In the genomic region with DNA sequence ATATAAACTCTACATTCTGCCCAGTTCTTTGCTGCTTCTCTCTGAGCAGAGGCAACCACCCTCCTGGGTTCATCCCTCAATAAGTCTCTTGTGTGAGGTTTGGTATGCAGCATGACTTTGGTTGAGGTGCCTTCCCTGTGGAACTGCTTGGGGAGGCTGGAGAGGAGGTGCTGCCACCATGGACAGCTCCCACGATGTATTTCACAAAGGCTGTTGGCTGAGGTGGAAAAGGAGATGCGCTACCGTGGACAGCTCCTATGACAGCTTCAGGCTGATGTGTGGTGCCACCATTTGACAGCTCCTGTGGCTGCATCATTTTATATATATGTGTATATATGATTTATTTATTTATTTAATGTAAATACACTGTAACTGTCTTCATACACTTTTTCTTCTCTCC, we compare ENCODE assay signal across 12 mouse cellular contexts. TPM values are rescaled to one million over a fixed set of nuclear protein-coding genes. Genes with fewer than 3 reads are reported as not detected.
DNase-seq lines count a peak whose midpoint lies in the region; ATAC-seq lines count a peak whose summit lies in the region.
"Had no signal": no experiment of that assay in that cellular context is flagged by ENCODE, and none has a peak within 500 bp of the region (broad histone marks: within the 10 kb centered on the region; RNA-seq: fewer than 3 reads in every experiment).

No protein-coding gene starts in this region.

- H3K27ac ChIP-seq in forebrain, embryonic 11.5 days (ENCODE audit: low read depth, low read length) = no peak overlapping the region
- H3K27ac ChIP-seq in forebrain, embryonic 13.5 days = no peak overlapping the region
- no peak overlapping the region for H3K27ac ChIP-seq in neural tube, embryonic 15.5 days (replicated peaks)
- H3K27ac ChIP-seq: hindbrain, postnatal 0 days had no signal

- no peaks in the 10 kb centered on the region; the same call in 1 of the 2 replicates for H3K4me1 ChIP-seq in forebrain, embryonic 11.5 days (replicated peaks; ENCODE audit: control insufficient read depth, insufficient read depth, low read length)
- H3K4me1 ChIP-seq in forebrain, embryonic 13.5 days = peaks cover 7% of the 10 kb centered on the region; the same call in 1 of the 2 replicates
- H3K4me1 ChIP-seq in neural tube, embryonic 15.5 days = peaks cover 5% of the 10 kb centered on the region

- H3K4me3 ChIP-seq in forebrain, embryonic 11.5 days (ENCODE audit: low read depth, low read length) = no peak overlapping the region
- H3K4me3 ChIP-seq in forebrain, embryonic 13.5 days = no peak overlapping the region
- H3K4me3 ChIP-seq in neural tube, embryonic 15.5 days (replicated peaks) = no peak overlapping the region

- H3K27me3 ChIP-seq in forebrain, embryonic 11.5 days (ENCODE audit: control insufficient read depth, insufficient read depth, low read length) = peaks cover 8% of the 10 kb centered on the region; the same call in 1 of the 2 replicates
- H3K27me3 ChIP-seq in forebrain, embryonic 13.5 days = peaks cover 8% of the 10 kb centered on the region; the same call in 1 of the 2 replicates
- H3K27me3 ChIP-seq in neural tube, embryonic 15.5 days (replicated peaks) = no peaks in the 10 kb centered on the region

- WGBS in forebrain, embryonic 11.5 days = 25% methylated on average over 3 of the region's 3 CpGs
- WGBS in forebrain, embryonic 13.5 days = 32% methylated on average over 3 of the region's 3 CpGs
- WGBS in neural tube, embryonic 15.5 days = 41% methylated on average over 3 of the region's 3 CpGs

- no peak overlapping the region for H3K4me2 ChIP-seq in forebrain, embryonic 11.5 days (ENCODE audit: low read depth, low read length, severe bottlenecking)
- no peak overlapping the region for H3K4me2 ChIP-seq in forebrain, embryonic 13.5 days
- no peak overlapping the region for H3K4me2 ChIP-seq in neural tube, embryonic 15.5 days

- ATAC-seq in forebrain, embryonic 11.5 days (replicated peaks; ENCODE audit: low FRiP score) = no peak
- no peak for ATAC-seq in forebrain, embryonic 13.5 days
- ATAC-seq in neural tube, embryonic 15.5 days (ENCODE audit: low FRiP score) = no peak
- ATAC-seq: forebrain, embryonic 16.5 days; hindbrain, postnatal 0 days had no signal

- no peaks in the 10 kb centered on the region for H3K9me3 ChIP-seq in forebrain, embryonic 11.5 days (ENCODE audit: control insufficient read depth, low read length)
- H3K9me3 ChIP-seq in forebrain, embryonic 13.5 days (replicated peaks) = no peaks in the 10 kb centered on the region
- no peaks in the 10 kb centered on the region for H3K9me3 ChIP-seq in neural tube, embryonic 15.5 days (replicated peaks)

- no peak overlapping the region for H3K9ac ChIP-seq in forebrain, embryonic 11.5 days (ENCODE audit: low read length)
- H3K9ac ChIP-seq in forebrain, embryonic 13.5 days = no peak overlapping the region
- H3K9ac ChIP-seq in neural tube, embryonic 15.5 days (replicated peaks) = no peak overlapping the region

- H3K36me3 ChIP-seq in forebrain, embryonic 11.5 days (ENCODE audit: control insufficient read depth, insufficient read depth, low read length) = no peaks in the 10 kb centered on the region; the same call in 1 of the 2 replicates
- H3K36me3 ChIP-seq in forebrain, embryonic 13.5 days (ENCODE audit: poor library complexity, severe bottlenecking) = peaks cover 39% of the 10 kb centered on the region
- H3K36me3 ChIP-seq in neural tube, embryonic 15.5 days = peaks cover 43% of the 10 kb centered on the region

- peak; percentile 58 for DNase-seq in forebrain, embryonic 11.5 days (ENCODE audit: low spot score)
- DNase-seq in neural tube, embryonic 10.5 days (ENCODE audit: extremely low spot score, low spot score) = peak; percentile 38
- peak; percentile 40 for DNase-seq in embryo, embryonic 9.5 days (ENCODE audit: extremely low spot score)
- DNase-seq in testis, postnatal 10 days (ENCODE audit: low spot score) = peak; percentile 67
- no peak for DNase-seq in urinary bladder, postnatal 36 days (ENCODE audit: low spot score in 2 of 2)
- no peak for DNase-seq in gastrocnemius, adult 18-20 months (ENCODE audit: low spot score)
- DNase-seq: cerebellum, adult 8-10 months; left cerebral cortex, postnatal 4 days had no signal

RNA-seq across cellular contexts. Expression of a gene that starts 12.3 kb away (rescaled TPM):
- polyA plus RNA-seq in forebrain, embryonic 11.5 days (2014; fragmentation: Nextera tagmentation; extraction: Ambion mirVana) = 212 and 228 TPM in 2 replicates
- 651 and 655 TPM in 2 replicates for polyA plus RNA-seq in forebrain, embryonic 13.5 days (2015; fragmentation: Nextera tagmentation; extraction: Ambion mirVana)
- polyA plus RNA-seq in neural tube, embryonic 15.5 days (2015; fragmentation: Nextera tagmentation; extraction: Ambion mirVana) = 1,381 and 1,726 TPM in 2 replicates
- total RNA-seq in gastrocnemius, adult 18-20 months (2021) = not detected

RNA-seq across cellular contexts. Expression of a gene that starts 14.2 kb away (rescaled TPM):
- 21.7 and 22.9 TPM in 2 replicates for polyA plus RNA-seq in forebrain, embryonic 11.5 days (2014; fragmentation: Nextera tagmentation; extraction: Ambion mirVana)
- polyA plus RNA-seq in forebrain, embryonic 13.5 days (2015; fragmentation: Nextera tagmentation; extraction: Ambion mirVana) = 19.5 and 20.5 TPM in 2 replicates
- 13.9 and 14.6 TPM in 2 replicates for polyA plus RNA-seq in neural tube, embryonic 15.5 days (2015; fragmentation: Nextera tagmentation; extraction: Ambion mirVana)
- total RNA-seq in gastrocnemius, adult 18-20 months (2021) = 1 to 10 TPM; 7.2 to 8.7 TPM

RNA-seq across cellular contexts. Expression of a gene that starts 17.5 kb away (rescaled TPM):
- 66.5 and 68.3 TPM in 2 replicates for polyA plus RNA-seq in forebrain, embryonic 11.5 days (2014; fragmentation: Nextera tagmentation; extraction: Ambion mirVana)
- 35.9 and 49.3 TPM in 2 replicates for polyA plus RNA-seq in forebrain, embryonic 13.5 days (2015; fragmentation: Nextera tagmentation; extraction: Ambion mirVana)
- polyA plus RNA-seq in neural tube, embryonic 15.5 days (2015; fragmentation: Nextera tagmentation; extraction: Ambion mirVana) = 37.3 and 39.4 TPM in 2 replicates
- 10 to 100 TPM in 1 of 2 experiments, 1 to 10 TPM in 1; 7.3 to 10.8 TPM for total RNA-seq in gastrocnemius, adult 18-20 months (2021)

Comparison
In these comparisons a context has a peak if more than half of its experiments do, and no peak if none do; other contexts are left out.
1. DNase-seq: peak in forebrain, embryonic 11.5 days (single experiment), neural tube, embryonic 10.5 days (single experiment), embryo, embryonic 9.5 days (single experiment) and testis, postnatal 10 days (single experiment); none in urinary bladder, postnatal 36 days (0 of 2) and gastrocnemius, adult 18-20 months (single experiment).